Mouse (Mus musculus): ENCODE data around the gene Gipc2.
A peak's percentile ranks its signal among the peaks of the same experiment; 100 is the strongest.

Gipc2 gene

GRCm38 (mm10) chr3:152119987-152120386, 46.0 kb downstream of the Gipc2 start:
- no peak for DNase-seq (ENCODE audit: low spot score in 2 of 2)

GRCm38 (mm10) chr3:152117941-152118340, 48.1 kb downstream of the Gipc2 start:
- no peak for DNase-seq (ENCODE audit: low spot score in 2 of 2)

GRCm38 (mm10) chr3:152116140-152116539, 49.9 kb downstream of the Gipc2 start:
- DNase-seq (ENCODE audit: low spot score in 2 of 2) = no peak

GRCm38 (mm10) chr3:152114786-152115185, 51.2 kb downstream of the Gipc2 start:
- no peak for DNase-seq (ENCODE audit: low spot score in 2 of 2)

- no peak for DNase-seq (ENCODE audit: low spot score in 2 of 2)
Observed at GRCm38 (mm10) chr3:152114222-152114621, 51.8 kb downstream of the Gipc2 start.

- no peak for DNase-seq (ENCODE audit: low spot score in 2 of 2)
Observed at GRCm38 (mm10) chr3:152113496-152113895, 52.5 kb downstream of the Gipc2 start.

- DNase-seq (ENCODE audit: low spot score in 2 of 2) = no peak
Observed at GRCm38 (mm10) chr3:152112664-152113063, 53.4 kb downstream of the Gipc2 start.

GRCm38 (mm10) chr3:152111482-152111881, 54.5 kb downstream of the Gipc2 start:
- DNase-seq (ENCODE audit: low spot score in 2 of 2) = no peak

GRCm38 (mm10) chr3:152111081-152111480, 54.9 kb downstream of the Gipc2 start:
- peak; percentile 90 to 94 for DNase-seq (ENCODE audit: low spot score in 2 of 2)

- DNase-seq (ENCODE audit: low spot score in 2 of 2) = no peak
Observed at GRCm38 (mm10) chr3:152109260-152109587, 56.8 kb downstream of the Gipc2 start.

GRCm38 (mm10) chr3:152108560-152109259, 57.3 kb downstream of the Gipc2 start:
- no peak for DNase-seq (ENCODE audit: low spot score in 2 of 2)

GRCm38 (mm10) chr3:152108003-152108395, 58.0 kb downstream of the Gipc2 start:
- no peak for DNase-seq (ENCODE audit: low spot score in 2 of 2)

- DNase-seq (ENCODE audit: low spot score in 2 of 2) = no peak
Observed at GRCm38 (mm10) chr3:152107149-152108002, 58.7 kb downstream of the Gipc2 start.

- DNase-seq (ENCODE audit: low spot score in 2 of 2) = peak; percentile 74 to 76
Observed at GRCm38 (mm10) chr3:152106225-152107148, 59.5 kb downstream of the Gipc2 start.

- DNase-seq (ENCODE audit: low spot score in 2 of 2) = peak; percentile 77 to 84
Observed at GRCm38 (mm10) chr3:152105341-152105740, 60.7 kb downstream of the Gipc2 start.

GRCm38 (mm10) chr3:152103381-152103780, 62.6 kb downstream of the Gipc2 start:
- no peak for DNase-seq (ENCODE audit: low spot score in 2 of 2)

GRCm38 (mm10) chr3:152101459-152101858, 64.6 kb downstream of the Gipc2 start:
- no peak for DNase-seq (ENCODE audit: low spot score in 2 of 2)

- DNase-seq (ENCODE audit: low spot score in 2 of 2) = no peak
Observed at GRCm38 (mm10) chr3:152100119-152100818, 65.8 kb downstream of the Gipc2 start.

GRCm38 (mm10) chr3:152095030-152095429, 71.0 kb downstream of the Gipc2 start:
- peak; percentile 29 to 46 for DNase-seq (ENCODE audit: low spot score in 2 of 2)

GRCm38 (mm10) chr3:152092385-152093057, 73.5 kb downstream of the Gipc2 start:
- DNase-seq (ENCODE audit: low spot score in 2 of 2) = no peak

GRCm38 (mm10) chr3:152089178-152089577, 76.9 kb downstream of the Gipc2 start:
- DNase-seq (ENCODE audit: low spot score in 2 of 2) = peak; percentile 57 to 64
